Mouse (Mus musculus): ENCODE measurements around the gene Twnk. TPM values are rescaled to one million over a fixed set of nuclear protein-coding genes. Genes with fewer than 3 reads are reported as not detected.

Gene Twnk
- total and polyA plus RNA-seq, 2 experiments from 2014 or later: 7.5 to 8.2 TPM

DNA sequence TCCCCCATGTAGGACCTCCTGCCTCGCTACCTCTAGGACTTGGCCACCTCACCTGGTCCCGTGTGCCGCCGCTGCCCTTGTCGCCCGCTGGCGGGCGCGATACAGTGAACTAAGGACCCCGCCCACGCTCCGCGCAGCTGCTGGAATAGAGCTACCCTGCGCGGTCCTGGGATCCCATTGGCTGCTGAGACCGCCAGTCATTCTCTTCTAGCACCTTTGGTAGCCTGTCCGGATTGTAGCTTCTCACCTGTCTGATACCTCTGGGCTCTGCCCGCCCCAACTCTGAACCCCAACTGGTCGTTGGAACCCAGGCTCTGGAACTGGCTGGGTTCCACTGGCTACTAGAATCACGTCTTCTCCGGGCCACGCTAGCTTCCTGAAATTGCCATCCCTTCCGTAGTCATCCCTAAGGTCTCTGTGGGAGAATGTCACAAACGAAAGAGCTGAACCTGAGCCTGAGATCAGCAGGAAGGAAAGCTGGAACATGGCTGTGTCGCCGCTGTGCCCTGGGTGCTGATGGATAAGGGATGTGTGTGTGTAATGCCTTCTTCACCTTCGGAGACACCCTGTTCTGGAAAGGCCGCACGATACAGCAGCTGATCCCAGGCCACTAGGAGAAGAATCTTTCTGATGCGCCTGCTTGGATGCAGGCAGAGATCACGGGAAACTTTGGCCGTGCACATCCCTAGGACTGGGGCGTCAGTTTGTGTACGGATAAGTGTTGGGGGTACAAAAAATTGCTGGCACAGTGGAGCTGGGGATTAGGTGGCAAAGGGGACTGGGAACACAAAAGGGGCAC lies 41.3 kb downstream of the Twnk start:
- Histone ChIP-seq H3K4me1 (ENCODE audit: insufficient read depth, low read length) (peaks cover 8% of the 10 kb centered on the region; the same call in 1 of the 2 replicates), H3K4me2 (ENCODE audit: low read depth, low read length) (peak overlapping the region; percentile 87), H3K9ac (replicated peaks; ENCODE audit: low read length) (peak overlapping the region; percentile 66), H3K27ac (peak overlapping the region; percentile 91), H3K27me3 (ENCODE audit: insufficient read depth, low read length) (no peaks in the 10 kb centered on the region), H3K4me3 (ENCODE audit: low read length) (peak overlapping the region; percentile 51), H3K36me3 (ENCODE audit: insufficient read depth, low read length) (peaks cover 15% of the 10 kb centered on the region; the same call in 1 of the 2 replicates), H3K9me3 (ENCODE audit: low read length) (no peaks in the 10 kb centered on the region)
- ATAC-seq (peak; percentile 64), DNase-seq (ENCODE audit: low spot score) (peak; percentile 91)
- 0 out of 2 replicates have a peak, but pooled peaks have one; percentile 20 for TF ChIP-seq CTCF (IDR thresholded peaks at IDR 0.05; ENCODE audit: low read depth)
- WGBS: 1% methylated on average over 34 of the region's 34 CpGs

DNA sequence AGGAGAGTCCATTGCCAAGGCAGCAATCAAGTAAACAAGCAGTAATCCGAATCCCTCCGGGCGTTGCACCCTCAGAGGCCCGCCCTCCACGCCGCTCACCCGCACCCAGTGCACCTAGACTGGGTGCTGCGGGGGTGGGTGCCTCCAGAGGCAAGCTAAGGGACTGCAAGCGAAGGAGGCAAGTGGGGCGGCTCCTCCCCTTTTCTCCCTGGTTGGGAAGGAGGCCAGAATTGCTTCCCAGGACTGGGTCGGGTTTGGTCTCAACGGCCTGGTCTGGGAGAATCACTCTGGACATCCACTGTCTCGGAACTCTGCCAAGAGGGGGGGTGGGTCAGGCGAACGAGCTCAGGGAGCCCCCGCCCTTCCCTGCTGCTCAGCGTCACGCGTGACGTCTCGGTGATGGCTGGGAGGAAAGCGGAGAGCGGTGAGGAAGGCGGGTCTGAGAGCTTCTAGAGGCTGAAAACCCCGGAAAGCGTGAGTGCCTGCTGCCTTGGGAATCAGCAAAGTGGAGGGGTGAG lies 42.0 kb downstream of the Twnk start, which contains the start of gene Sfxn3:
Sfxn3 (plus strand) TSS at position 87 of the 518 bp plus-strand sequence.
- DNase-seq (ENCODE audit: low spot score) (peak; percentile 95), ATAC-seq (peak; percentile 89)
- Histone ChIP-seq H3K4me2 (ENCODE audit: low read depth, low read length) (peak within 1 kb of the TSS; percentile 87), H3K27ac (peak within 1 kb of the TSS; percentile 91), H3K4me3 (ENCODE audit: low read length) (peak within 1 kb of the TSS; percentile 51), H3K9ac (replicated peaks; ENCODE audit: low read length) (peak within 1 kb of the TSS; percentile 66), H3K36me3 (ENCODE audit: insufficient read depth, low read length) (peaks cover 21% of the 10 kb centered on the region; the same call in 1 of the 2 replicates), H3K9me3 (ENCODE audit: low read length) (no peaks in the 10 kb centered on the region), H3K4me1 (ENCODE audit: insufficient read depth, low read length) (peaks cover 8% of the 10 kb centered on the region; the same call in 1 of the 2 replicates), H3K27me3 (ENCODE audit: insufficient read depth, low read length) (no peaks in the 10 kb centered on the region)
- under 1% methylated on average over 26 of the region's 26 CpGs for WGBS
- TF ChIP-seq CTCF (IDR thresholded peaks at IDR 0.05; ENCODE audit: low read depth): peak; percentile 85

GRCm38 (mm10) chr19:45047935-45048643 lies 42.6 kb downstream of the Twnk start:
- Histone ChIP-seq H3K9me3 (ENCODE audit: low read length) (no peaks in the 10 kb centered on the region), H3K27ac (peak overlapping the region; percentile 91), H3K4me2 (ENCODE audit: low read depth, low read length) (peak overlapping the region; percentile 87), H3K4me1 (ENCODE audit: insufficient read depth, low read length) (peaks cover 8% of the 10 kb centered on the region; the same call in 1 of the 2 replicates), H3K36me3 (ENCODE audit: insufficient read depth, low read length) (peaks cover 27% of the 10 kb centered on the region), H3K9ac (replicated peaks; ENCODE audit: low read length) (peak overlapping the region; percentile 66), H3K27me3 (ENCODE audit: insufficient read depth, low read length) (no peaks in the 10 kb centered on the region), H3K4me3 (ENCODE audit: low read length) (peak overlapping the region; percentile 51)
- 8% methylated on average over 11 of the region's 11 CpGs for WGBS
- TF ChIP-seq CTCF (IDR thresholded peaks at IDR 0.05; ENCODE audit: low read depth): no peak
- ATAC-seq (peak; percentile 61), DNase-seq (ENCODE audit: low spot score) (peak; percentile 66)

DNA sequence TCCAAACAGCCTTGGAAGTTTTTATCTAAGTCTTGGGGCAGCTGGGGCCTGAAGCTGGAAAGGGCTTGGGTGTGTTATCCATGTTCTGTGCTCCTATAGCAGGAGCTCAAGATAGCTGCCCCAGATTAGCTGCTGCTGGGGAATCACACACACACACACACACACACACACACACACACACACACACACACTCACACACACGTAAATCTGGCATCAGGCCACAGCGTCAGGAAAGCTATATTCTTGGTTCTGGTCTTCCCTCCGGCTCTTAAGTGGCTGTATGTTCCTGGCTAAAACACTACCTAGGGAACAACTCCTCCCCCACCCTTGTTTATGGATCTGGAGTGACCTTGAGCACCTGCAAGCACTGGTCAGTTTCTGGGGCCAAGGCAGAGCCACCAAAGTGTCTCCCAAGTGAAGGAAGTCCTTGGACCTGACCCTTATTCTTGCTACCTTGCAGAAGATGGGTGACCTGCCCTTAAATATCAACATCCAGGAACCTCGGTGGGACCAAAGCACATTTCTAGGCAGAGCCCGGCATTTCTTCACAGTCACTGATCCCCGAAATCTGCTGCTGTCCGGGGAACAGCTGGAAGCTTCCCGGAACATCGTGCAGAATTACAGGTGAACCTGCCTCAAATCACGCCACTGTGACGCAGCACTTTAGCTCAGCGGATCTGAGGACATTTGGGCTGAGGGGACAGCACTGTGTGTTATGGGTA lies 43.3 kb downstream of the Twnk start:
- H3K9me3 ChIP-seq (ENCODE audit: low read length): no peaks in the 10 kb centered on the region
- H3K27me3 ChIP-seq (ENCODE audit: insufficient read depth, low read length): no peaks in the 10 kb centered on the region
- H3K9ac ChIP-seq (replicated peaks; ENCODE audit: low read length): peak overlapping the region; percentile 66
- H3K4me2 ChIP-seq (ENCODE audit: low read depth, low read length): peak overlapping the region; percentile 87
- H3K27ac ChIP-seq: peak overlapping the region; percentile 91
- DNase-seq (ENCODE audit: low spot score) (no peak), ATAC-seq (no peak)
- peaks cover 8% of the 10 kb centered on the region; the same call in 1 of the 2 replicates for H3K4me1 ChIP-seq (ENCODE audit: insufficient read depth, low read length)
- 69% methylated on average over 12 of the region's 12 CpGs for WGBS
- no peak for TF ChIP-seq CTCF (IDR thresholded peaks at IDR 0.05; ENCODE audit: low read depth)
- peak overlapping the region; percentile 51 for H3K4me3 ChIP-seq (ENCODE audit: low read length)
- peaks cover 32% of the 10 kb centered on the region for H3K36me3 ChIP-seq (ENCODE audit: insufficient read depth, low read length)

DNA sequence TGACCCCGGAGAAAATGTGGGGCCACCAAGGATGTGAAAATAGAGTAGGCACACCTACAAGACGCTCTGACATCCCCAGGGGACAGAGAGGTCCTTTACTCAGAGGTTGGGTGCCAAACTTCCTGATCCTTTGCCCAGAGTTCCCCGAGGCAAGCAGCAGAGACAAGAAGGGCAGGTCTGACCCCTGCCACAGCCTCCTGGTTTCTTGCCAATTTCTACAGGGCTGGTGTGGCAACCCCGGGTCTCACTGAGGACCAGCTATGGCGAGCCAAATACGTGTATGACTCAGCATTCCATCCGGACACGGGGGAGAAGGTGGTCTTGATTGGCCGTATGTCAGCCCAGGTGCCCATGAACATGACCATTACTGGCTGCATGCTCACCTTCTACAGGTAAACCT lies 44.1 kb downstream of the Twnk start:
- no peak for TF ChIP-seq CTCF (IDR thresholded peaks at IDR 0.05; ENCODE audit: low read depth)
- WGBS: 68% methylated on average over 9 of the region's 9 CpGs
- no peak overlapping the region for H3K4me3 ChIP-seq (ENCODE audit: low read length)
- no peak for ATAC-seq
- H3K27me3 ChIP-seq (ENCODE audit: insufficient read depth, low read length): no peaks in the 10 kb centered on the region
- peak overlapping the region; percentile 87 for H3K4me2 ChIP-seq (ENCODE audit: low read depth, low read length)
- H3K36me3 ChIP-seq (ENCODE audit: insufficient read depth, low read length): peaks cover 38% of the 10 kb centered on the region
- peaks cover 8% of the 10 kb centered on the region; the same call in 1 of the 2 replicates for H3K4me1 ChIP-seq (ENCODE audit: insufficient read depth, low read length)
- H3K9ac ChIP-seq (replicated peaks; ENCODE audit: low read length): peak overlapping the region; percentile 66; the same call in 1 of the 2 replicates
- no peaks in the 10 kb centered on the region for H3K9me3 ChIP-seq (ENCODE audit: low read length)
- DNase-seq (ENCODE audit: low spot score): no peak
- no peak overlapping the region for H3K27ac ChIP-seq

- ATAC-seq: no peak
- H3K27me3 ChIP-seq (ENCODE audit: insufficient read depth, low read length): no peaks in the 10 kb centered on the region
- TF ChIP-seq CTCF (IDR thresholded peaks at IDR 0.05; ENCODE audit: low read depth): no peak
- WGBS: 88% methylated on average over 8 of the region's 8 CpGs
- H3K9ac ChIP-seq (replicated peaks; ENCODE audit: low read length): no peak overlapping the region
- H3K36me3 ChIP-seq (ENCODE audit: insufficient read depth, low read length): peaks cover 46% of the 10 kb centered on the region
- no peak for DNase-seq (ENCODE audit: low spot score)
- H3K4me3 ChIP-seq (ENCODE audit: low read length): no peak overlapping the region
- H3K4me1 ChIP-seq (ENCODE audit: insufficient read depth, low read length): peaks cover 10% of the 10 kb centered on the region; the same call in 1 of the 2 replicates
- no peaks in the 10 kb centered on the region for H3K9me3 ChIP-seq (ENCODE audit: low read length)
- H3K4me2 ChIP-seq (ENCODE audit: low read depth, low read length): no peak overlapping the region
- no peak overlapping the region for H3K27ac ChIP-seq
Measured at GRCm38 (mm10) chr19:45053451-45053850, 48.0 kb downstream of the Twnk start.
